Mouse (Mus musculus): ENCODE measurements around the gene Pla2g15. TPM values are rescaled to one million over a fixed set of nuclear protein-coding genes. Genes with fewer than 3 reads are reported as not detected.
"Not testable (repeated sequence)": the region's sequence is repeated elsewhere in the genome, so short reads cannot be mapped to it uniquely, and the experiment has no call there.

Gene Pla2g15
- polyA plus RNA-seq, 1 experiment: 35.4 TPM

- no peaks in the 10 kb centered on the region for H3K4me1 ChIP-seq (ENCODE audit: control insufficient read depth, insufficient read depth, insufficient read length)
- peak; percentile 28 to 30 for DNase-seq (ENCODE audit: low read depth in 1 of 2, low spot score in 2 of 2)
- H3K4me3 ChIP-seq (ENCODE audit: extremely low read depth, insufficient read depth, insufficient read length): no peak overlapping the region
- WGBS: 14% methylated on average over 1 of the region's 1 CpGs
- H3K27me3 ChIP-seq (ENCODE audit: control insufficient read depth, insufficient read depth, low read length): no peaks in the 10 kb centered on the region
- no peak overlapping the region for H3K27ac ChIP-seq (ENCODE audit: insufficient read depth, low read length)
- H3K36me3 ChIP-seq (ENCODE audit: control insufficient read depth, insufficient read depth, low read length): peaks cover 35% of the 10 kb centered on the region
- TF ChIP-seq CTCF (IDR thresholded peaks at IDR 0.05; ENCODE audit: extremely low read depth, insufficient read depth, insufficient read length, insufficient replicate concordance): no peak
- no peak for TF ChIP-seq POLR2A (IDR thresholded peaks at IDR 0.05; ENCODE audit: low read depth, low read length)
Observed at GRCm38 (mm10) chr8:106198741-106199140, 48.5 kb downstream of the Pla2g15 start.

- DNase-seq (ENCODE audit: low read depth in 1 of 2, low spot score in 2 of 2); H3K27me3 ChIP-seq (ENCODE audit: control insufficient read depth, insufficient read depth, low read length); H3K27ac ChIP-seq (ENCODE audit: insufficient read depth, low read length); H3K4me3 ChIP-seq (ENCODE audit: extremely low read depth, insufficient read depth, insufficient read length); H3K4me1 ChIP-seq (ENCODE audit: control insufficient read depth, insufficient read depth, insufficient read length): not testable (repeated sequence)
- 90% methylated on average over 3 of the region's 3 CpGs for WGBS
- H3K36me3 ChIP-seq (ENCODE audit: control insufficient read depth, insufficient read depth, low read length): peaks cover 38% of the 10 kb centered on the region
Observed at GRCm38 (mm10) chr8:106199596-106199995, 49.4 kb downstream of the Pla2g15 start.

DNA sequence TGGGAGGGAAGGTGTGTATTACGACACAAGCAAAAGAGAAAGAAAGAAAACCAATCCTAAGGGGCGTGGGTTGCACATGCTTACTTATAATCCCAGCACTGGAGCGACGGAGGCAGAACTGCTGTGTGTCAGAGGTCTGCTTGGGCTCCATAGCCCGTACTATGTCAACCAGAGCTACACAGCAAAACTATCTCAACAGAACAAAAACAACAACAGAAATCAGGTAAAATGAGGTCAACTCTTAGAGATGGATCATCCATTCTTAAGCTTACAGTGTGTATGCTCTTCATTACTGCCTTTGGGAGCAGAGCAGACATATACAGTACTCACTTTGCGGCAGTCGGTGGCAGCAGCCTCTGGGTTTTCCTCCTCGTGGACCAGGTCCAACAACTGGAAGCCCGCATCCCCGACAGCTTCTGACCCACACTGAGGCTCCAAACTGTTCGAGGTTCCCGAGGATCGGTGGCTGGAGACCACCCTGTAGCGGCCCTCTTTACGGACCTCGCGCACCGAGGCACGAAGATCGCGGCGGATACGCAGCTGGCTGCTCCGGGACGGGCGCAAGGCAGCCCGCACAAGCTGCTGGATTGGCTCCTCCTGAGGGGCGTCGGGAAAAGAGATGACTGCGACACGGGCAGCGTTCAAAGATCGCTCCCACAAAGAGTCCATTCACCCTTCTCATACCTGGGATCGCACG, 60.0 kb downstream of the Pla2g15 start:
- WGBS: 1% methylated on average over 35 of the region's 35 CpGs
- Histone ChIP-seq H3K36me3 (ENCODE audit: control insufficient read depth, insufficient read depth, low read length) (peaks cover 9% of the 10 kb centered on the region; the same call in 1 of the 2 replicates), H3K27me3 (ENCODE audit: control insufficient read depth, insufficient read depth, low read length) (no peaks in the 10 kb centered on the region), H3K27ac (ENCODE audit: insufficient read depth, low read length) (peak overlapping the region; percentile 79), H3K4me1 (ENCODE audit: control insufficient read depth, insufficient read depth, insufficient read length) (no peaks in the 10 kb centered on the region; the same call in 1 of the 2 replicates), H3K4me3 (ENCODE audit: extremely low read depth, insufficient read depth, insufficient read length) (peak overlapping the region; percentile 91)
- no peak for DNase-seq (ENCODE audit: low read depth in 1 of 2, low spot score in 2 of 2)
- TF ChIP-seq POLR2A (IDR thresholded peaks at IDR 0.05; ENCODE audit: low read depth, low read length) (no peak), CTCF (IDR thresholded peaks at IDR 0.05; ENCODE audit: extremely low read depth, insufficient read depth, insufficient read length, insufficient replicate concordance) (no peak)

DNA sequence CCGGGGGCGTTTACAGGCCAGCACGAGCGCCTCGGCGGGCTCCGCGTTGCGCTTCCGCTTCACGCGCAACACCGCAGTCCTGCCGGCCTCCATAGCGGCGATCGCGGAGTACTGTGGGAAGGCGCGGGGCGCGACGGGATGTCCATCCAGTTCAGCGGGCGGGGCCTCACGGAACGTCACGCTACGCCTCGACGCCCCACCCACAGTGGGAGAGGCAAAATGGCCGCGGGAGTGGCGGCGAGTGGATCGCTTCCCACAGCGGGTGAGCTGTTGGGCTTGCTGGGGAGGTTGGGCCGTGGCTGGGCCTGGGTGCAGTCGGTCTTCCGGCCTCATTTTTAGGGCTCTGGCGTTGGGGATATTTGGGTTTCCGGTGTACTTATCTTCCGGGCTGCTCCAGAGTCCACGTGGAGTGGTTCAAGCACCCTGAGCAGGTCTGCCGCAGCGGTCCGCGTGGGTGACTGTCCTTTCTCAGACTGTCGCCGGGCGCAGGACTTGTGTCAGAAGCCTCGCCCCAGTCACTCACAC, 60.7 kb downstream of the Pla2g15 start, which contains the start of the genes Slc7a6os and Prmt7:
TSS of gene Slc7a6os (minus strand) at position 115 of the 525 bp plus-strand sequence.
TSS of gene Prmt7 (plus strand) at position 116 of the 525 bp plus-strand sequence.
- H3K4me3 ChIP-seq (ENCODE audit: extremely low read depth, insufficient read depth, insufficient read length): peak within 1 kb of the TSS; percentile 91
- H3K36me3 ChIP-seq (ENCODE audit: control insufficient read depth, insufficient read depth, low read length): peaks cover 8% of the 10 kb centered on the region; the same call in 1 of the 2 replicates
- no peaks in the 10 kb centered on the region for H3K27me3 ChIP-seq (ENCODE audit: control insufficient read depth, insufficient read depth, low read length)
- peak within 1 kb of the TSS; percentile 79 for H3K27ac ChIP-seq (ENCODE audit: insufficient read depth, low read length)
- DNase-seq (ENCODE audit: low read depth in 1 of 2, low spot score in 2 of 2): peak; percentile 75 to 93
- under 1% methylated on average over 52 of the region's 52 CpGs for WGBS
- TF ChIP-seq POLR2A (IDR thresholded peaks at IDR 0.05; ENCODE audit: low read depth, low read length): no peak; the same call in none of the 2 replicates
- no peak for TF ChIP-seq CTCF (IDR thresholded peaks at IDR 0.05; ENCODE audit: extremely low read depth, insufficient read depth, insufficient read length, insufficient replicate concordance)
- no peaks in the 10 kb centered on the region; the same call in 1 of the 2 replicates for H3K4me1 ChIP-seq (ENCODE audit: control insufficient read depth, insufficient read depth, insufficient read length)

- Histone ChIP-seq H3K27me3 (ENCODE audit: control insufficient read depth, insufficient read depth, low read length) (no peaks in the 10 kb centered on the region), H3K27ac (ENCODE audit: insufficient read depth, low read length) (peak overlapping the region; percentile 53; the same call in 1 of the 2 replicates), H3K4me3 (ENCODE audit: extremely low read depth, insufficient read depth, insufficient read length) (peak overlapping the region; percentile 91), H3K4me1 (ENCODE audit: control insufficient read depth, insufficient read depth, insufficient read length) (no peaks in the 10 kb centered on the region; the same call in 1 of the 2 replicates), H3K36me3 (ENCODE audit: control insufficient read depth, insufficient read depth, low read length) (peaks cover 8% of the 10 kb centered on the region; the same call in 1 of the 2 replicates)
- WGBS: 5% methylated on average over 13 of the region's 13 CpGs
- TF ChIP-seq POLR2A (IDR thresholded peaks at IDR 0.05; ENCODE audit: low read depth, low read length) (no peak), CTCF (IDR thresholded peaks at IDR 0.05; ENCODE audit: extremely low read depth, insufficient read depth, insufficient read length, insufficient replicate concordance) (no peak)
- no peak for DNase-seq (ENCODE audit: low read depth in 1 of 2, low spot score in 2 of 2)
Observed at GRCm38 (mm10) chr8:106211421-106211820, 61.2 kb downstream of the Pla2g15 start.

DNA sequence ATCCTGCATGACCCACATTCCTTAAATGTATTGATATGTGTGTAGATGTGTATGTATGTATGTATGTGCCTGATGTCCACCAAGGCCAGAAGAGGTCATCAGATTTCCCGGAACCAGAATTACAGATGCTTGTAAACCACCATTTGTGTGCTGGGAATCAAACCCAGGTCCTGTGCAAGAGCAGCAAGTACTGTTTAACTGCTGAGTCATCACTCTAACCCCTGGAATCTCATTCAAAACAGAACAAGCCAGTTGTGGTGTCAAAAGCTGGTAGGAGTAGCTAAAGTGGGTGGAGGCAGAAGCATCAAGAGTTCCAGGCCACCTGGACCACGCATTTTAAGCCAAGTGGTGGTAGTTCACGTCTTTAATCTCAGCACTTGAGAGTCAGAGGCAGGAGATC, 63.8 kb downstream of the Pla2g15 start:
- no peak overlapping the region for H3K4me3 ChIP-seq (ENCODE audit: extremely low read depth, insufficient read depth, insufficient read length)
- DNase-seq (ENCODE audit: low read depth in 1 of 2, low spot score in 2 of 2): no peak
- WGBS: 95% methylated on average over 3 of the region's 3 CpGs
- H3K27ac ChIP-seq (ENCODE audit: insufficient read depth, low read length): no peak overlapping the region
- H3K4me1 ChIP-seq (ENCODE audit: control insufficient read depth, insufficient read depth, insufficient read length): no peaks in the 10 kb centered on the region; the same call in 1 of the 2 replicates
- TF ChIP-seq CTCF (IDR thresholded peaks at IDR 0.05; ENCODE audit: extremely low read depth, insufficient read depth, insufficient read length, insufficient replicate concordance): no peak
- TF ChIP-seq POLR2A (IDR thresholded peaks at IDR 0.05; ENCODE audit: low read depth, low read length): no peak
- peaks cover 10% of the 10 kb centered on the region for H3K36me3 ChIP-seq (ENCODE audit: control insufficient read depth, insufficient read depth, low read length)
- no peaks in the 10 kb centered on the region for H3K27me3 ChIP-seq (ENCODE audit: control insufficient read depth, insufficient read depth, low read length)

Other genes starting within 250 kb of the Pla2g15 start
- 24.3 and 30.3 TPM in 2 replicates for gene Pskh1, start 250.0 kb upstream of the Pla2g15 start, polyA plus RNA-seq (2012; rRNA removed)
- 4,893 and 4,931 TPM in 2 replicates for gene Ctrl, start 216.5 kb upstream of the Pla2g15 start, polyA plus RNA-seq (2012; rRNA removed)
- gene Psmb10, start 212.0 kb upstream of the Pla2g15 start, polyA plus RNA-seq (2012; rRNA removed): 228 and 357 TPM in 2 replicates
- 2.7 and 3.1 TPM in 2 replicates for gene Lcat, start 207.0 kb upstream of the Pla2g15 start, polyA plus RNA-seq (2012; rRNA removed)
- gene Slc12a4, start 184.3 kb upstream of the Pla2g15 start, polyA plus RNA-seq (2012; rRNA removed): 25.1 and 29.5 TPM in 2 replicates
- 0.20 and 0.48 TPM in 2 replicates for gene Dpep3, start 171.0 kb upstream of the Pla2g15 start, polyA plus RNA-seq (2012; rRNA removed)
- 5.1 and 7.1 TPM in 2 replicates for gene Dus2, start 159.1 kb upstream of the Pla2g15 start, polyA plus RNA-seq (2012; rRNA removed)
- gene Dpep2nb, start 144.4 kb upstream of the Pla2g15 start, polyA plus RNA-seq (2012; rRNA removed): not detected in 2 replicates
- 6.6 and 9.5 TPM in 2 replicates for gene Ddx28, start 138.5 kb upstream of the Pla2g15 start, polyA plus RNA-seq (2012; rRNA removed)
- 29.5 and 35.7 TPM in 2 replicates for gene Nfatc3, start 91.6 kb upstream of the Pla2g15 start, polyA plus RNA-seq (2012; rRNA removed)
- gene Esrp2, start 13.4 kb upstream of the Pla2g15 start, polyA plus RNA-seq (2012; rRNA removed): 0.67 and 0.69 TPM in 2 replicates
- gene Slc7a6, start 18.5 kb downstream of the Pla2g15 start, polyA plus RNA-seq (2012; rRNA removed): 22.4 and 22.6 TPM in 2 replicates
- gene Slc7a6os, start 60.5 kb downstream of the Pla2g15 start, polyA plus RNA-seq (2012; rRNA removed): 18.8 and 22.2 TPM in 2 replicates
- gene Prmt7, start 60.5 kb downstream of the Pla2g15 start, polyA plus RNA-seq (2012; rRNA removed): 24.0 and 25.2 TPM in 2 replicates
- gene Smpd3, start 187.6 kb downstream of the Pla2g15 start, polyA plus RNA-seq (2012; rRNA removed): 1.1 and 1.4 TPM in 2 replicates

Data from spleen, adult 2 months (tissue).